Comparison of ENCODE assay signal across 7 mouse cellular contexts in genomic region chr1:133134071-133134470, GRCm38 (mm10). TPM values are rescaled to one million over a fixed set of nuclear protein-coding genes. Genes with fewer than 3 reads are reported as not detected.
DNase-seq lines count a peak whose midpoint lies in the region; ATAC-seq and TF ChIP-seq lines count a peak whose summit lies in the region.

No protein-coding gene starts in this region.

- no peak for ATAC-seq in G1E (ENCODE audit: extremely low read depth, insufficient number of reproducible peaks, low FRiP score, poor library complexity, severe bottlenecking)
- no peak for ATAC-seq in heart, postnatal 0 days (ENCODE audit: insufficient read depth, low read depth)
- ATAC-seq in limb, embryonic 13.5 days (ENCODE audit: low FRiP score, low read depth) = no peak
- ATAC-seq in stomach, embryonic 15.5 days (ENCODE audit: insufficient read depth, low FRiP score, low read depth) = no peak

- peak overlapping the region; percentile 78 for H3K4me3 ChIP-seq in G1E (ENCODE audit: low read depth, low read length)
- peak overlapping the region; percentile 73 for H3K4me3 ChIP-seq in heart, postnatal 0 days (ENCODE audit: low read depth, low read length)
- peak overlapping the region; percentile 99 for H3K4me3 ChIP-seq in limb, embryonic 13.5 days
- peak overlapping the region; percentile 84 for H3K4me3 ChIP-seq in stomach, embryonic 15.5 days (replicated peaks)

- H3K36me3 ChIP-seq in G1E (replicated peaks) = peaks cover 68% of the 10 kb centered on the region
- H3K36me3 ChIP-seq in heart, postnatal 0 days (replicated peaks; ENCODE audit: control insufficient read depth, insufficient read depth, low read length) = peaks cover 30% of the 10 kb centered on the region
- peaks cover 45% of the 10 kb centered on the region for H3K36me3 ChIP-seq in limb, embryonic 13.5 days
- H3K36me3 ChIP-seq in stomach, embryonic 15.5 days = peaks cover 24% of the 10 kb centered on the region

- peak overlapping the region; percentile 58; the same call in 1 of the 2 replicates for H3K27ac ChIP-seq in heart, postnatal 0 days (ENCODE audit: low read depth)
- no peak overlapping the region for H3K27ac ChIP-seq in limb, embryonic 13.5 days
- no peak overlapping the region for H3K27ac ChIP-seq in stomach, embryonic 15.5 days

- H3K27me3 ChIP-seq in G1E (ENCODE audit: insufficient read depth, low read length) = no peaks in the 10 kb centered on the region
- H3K27me3 ChIP-seq in heart, postnatal 0 days (ENCODE audit: control insufficient read depth, insufficient read depth, low read length) = no peaks in the 10 kb centered on the region
- no peaks in the 10 kb centered on the region for H3K27me3 ChIP-seq in limb, embryonic 13.5 days
- H3K27me3 ChIP-seq in stomach, embryonic 15.5 days (replicated peaks) = no peaks in the 10 kb centered on the region

- peak overlapping the region; percentile 78 for H3K9ac ChIP-seq in heart, postnatal 0 days (replicated peaks; ENCODE audit: low read depth, low read length)
- peak overlapping the region; percentile 97 for H3K9ac ChIP-seq in limb, embryonic 13.5 days
- peak overlapping the region; percentile 38; the same call in 1 of the 2 replicates for H3K9ac ChIP-seq in stomach, embryonic 15.5 days

- no peak for TF ChIP-seq CTCF in G1E (IDR thresholded peaks at IDR 0.05; ENCODE audit: low read depth, low read length)
- TF ChIP-seq CTCF in heart, postnatal 0 days (IDR thresholded peaks at IDR 0.05; ENCODE audit: low read depth) = no peak

- peak overlapping the region; percentile 92 for H3K4me2 ChIP-seq in heart, postnatal 0 days (ENCODE audit: low read depth, low read length)
- peak overlapping the region; percentile 100 for H3K4me2 ChIP-seq in limb, embryonic 13.5 days (replicated peaks)
- H3K4me2 ChIP-seq in stomach, embryonic 15.5 days = peak overlapping the region; percentile 91

- H3K4me1 ChIP-seq in G1E (ENCODE audit: insufficient read depth, low read depth, low read length) = peaks cover 55% of the 10 kb centered on the region
- H3K4me1 ChIP-seq in heart, postnatal 0 days (ENCODE audit: control insufficient read depth, insufficient read depth) = 0 out of 2 replicates have a peak, but pooled peaks cover 14% of the 10 kb centered on the region
- H3K4me1 ChIP-seq in limb, embryonic 13.5 days = peaks cover 48% of the 10 kb centered on the region
- H3K4me1 ChIP-seq in stomach, embryonic 15.5 days = peaks cover 15% of the 10 kb centered on the region

- no peak for TF ChIP-seq EP300 in heart, postnatal 0 days (IDR thresholded peaks at IDR 0.05; ENCODE audit: low read depth)

- peak; percentile 25 for DNase-seq in CD4-positive helper T cell, adult 2 months (ENCODE audit: low read depth, low spot score)
- DNase-seq in G1E (ENCODE audit: low spot score) = no peak
- DNase-seq in heart, postnatal 0 days (ENCODE audit: low spot score) = no peak
- DNase-seq in cerebellum, postnatal 4 days (ENCODE audit: low spot score in 2 of 2) = no peak
- DNase-seq in gastrocnemius, postnatal 25 days = no peak

- 4% methylated on average over 4 of the region's 4 CpGs for WGBS in heart, postnatal 0 days
- 33% methylated on average over 4 of the region's 4 CpGs for WGBS in limb, embryonic 13.5 days
- WGBS in stomach, embryonic 15.5 days = 3% methylated on average over 4 of the region's 4 CpGs

- no peaks in the 10 kb centered on the region for H3K9me3 ChIP-seq in G1E (replicated peaks)
- H3K9me3 ChIP-seq in heart, postnatal 0 days (replicated peaks; ENCODE audit: control insufficient read depth, low read length) = no peaks in the 10 kb centered on the region
- H3K9me3 ChIP-seq in limb, embryonic 13.5 days = no peaks in the 10 kb centered on the region
- H3K9me3 ChIP-seq in stomach, embryonic 15.5 days = no peaks in the 10 kb centered on the region

RNA-seq across cellular contexts. Expression of gene Ppp1r15b, which starts 3.1 kb away (rescaled TPM):
- total RNA-seq in G1E (2014; fragmentation: Nextera tagmentation) (100 and 105 TPM in 2 replicates), G1E (2017) (105 and 131 TPM in 2 replicates)
- 35.3 and 38.6 TPM in 2 replicates for polyA plus RNA-seq in G1E (2012)
- 24.4 and 34.8 TPM in 2 replicates for total RNA-seq in heart, postnatal 0 days (2014; rRNA removed; ENCODE audit: low replicate concordance)
- 10.5 and 12.2 TPM in 2 replicates for polyA plus RNA-seq in heart, postnatal 0 days (2015; fragmentation: Nextera tagmentation; extraction: Ambion mirVana)
- 31.9 and 35.9 TPM in 2 replicates for polyA plus RNA-seq in limb, embryonic 13.5 days (2015; fragmentation: Nextera tagmentation; extraction: Ambion mirVana)
- 39.3 and 47.8 TPM in 2 replicates for polyA plus RNA-seq in stomach, embryonic 15.5 days (2015; fragmentation: Nextera tagmentation; extraction: Ambion mirVana)
- 10 to 100 TPM; 14.5 to 17.3 TPM for total RNA-seq in gastrocnemius, postnatal 25 days (2021)

RNA-seq across cellular contexts. Expression of gene Plekha6, which starts 29.9 kb away (rescaled TPM):
- total RNA-seq in G1E (2014; fragmentation: Nextera tagmentation) (not detected in 2 replicates), G1E (2017) (0.17 and 0.38 TPM in 2 replicates)
- 0.02 and 0.07 TPM in 2 replicates for polyA plus RNA-seq in G1E (2012)
- total RNA-seq in heart, postnatal 0 days (2014; rRNA removed; ENCODE audit: low replicate concordance) = 19.2 and 36.1 TPM in 2 replicates
- polyA plus RNA-seq in heart, postnatal 0 days (2015; fragmentation: Nextera tagmentation; extraction: Ambion mirVana) = 4.8 and 7.0 TPM in 2 replicates
- 1.7 and 2.6 TPM in 2 replicates for polyA plus RNA-seq in limb, embryonic 13.5 days (2015; fragmentation: Nextera tagmentation; extraction: Ambion mirVana)
- polyA plus RNA-seq in stomach, embryonic 15.5 days (2015; fragmentation: Nextera tagmentation; extraction: Ambion mirVana) = 16.5 and 17.4 TPM in 2 replicates
- 10 to 100 TPM; 12.7 to 14.4 TPM for total RNA-seq in gastrocnemius, postnatal 25 days (2021)

Comparison
In these comparisons a context has a peak if more than half of its experiments do, and no peak if none do; other contexts are left out.
1. H3K9ac ChIP-seq: peak in every context shown above with its lines; median percentile 97 in limb, embryonic 13.5 days; 78 in heart, postnatal 0 days; 38 in stomach, embryonic 15.5 days.